Mouse (Mus musculus) liver, postnatal 0 days (tissue): ENCODE results near the gene Ppbp.

Experiments used
- CTCF ChIP-seq: sonication (generic); IDR thresholded peaks from 2 replicates; pipeline ENCODE4 v1.5.1; 2016; ENCODE audit warnings: antibody characterized with exemption, low read depth
- EP300 ChIP-seq: IDR thresholded peaks from 2 replicates; pipeline ENCODE4 v1.6.1; 2016; ENCODE audit warnings: antibody characterized with exemption, low read depth, mild to moderate bottlenecking

DNA sequence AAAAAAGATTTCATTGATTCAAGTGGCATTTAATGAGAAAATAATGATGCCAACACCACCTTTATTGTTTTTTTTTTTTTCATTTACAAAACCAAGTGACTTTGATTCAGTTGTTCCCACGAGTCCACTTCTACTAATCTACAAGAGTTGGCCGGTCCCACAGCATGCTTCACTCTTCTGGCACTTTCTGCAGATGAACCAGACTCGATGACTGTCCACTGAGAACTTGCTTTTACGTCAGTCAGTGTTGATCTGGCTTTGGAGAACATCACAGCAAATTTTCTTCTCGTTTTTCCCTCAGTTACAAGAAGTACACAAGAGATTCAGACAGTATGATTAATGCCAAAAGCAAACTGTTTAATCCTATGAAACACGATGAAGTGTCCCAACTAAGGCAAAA, 10.5 kb downstream of the Ppbp start:
- no peak for TF ChIP-seq EP300
- TF ChIP-seq CTCF, result no peak
